8 mouse cellular contexts compared by ENCODE assay signal in genomic region chr16:4963797-4964709, GRCm38 (mm10). TPM values are rescaled to one million over a fixed set of nuclear protein-coding genes. Genes with fewer than 3 reads are reported as not detected.
DNase-seq lines count a peak whose midpoint lies in the region; ATAC-seq and TF ChIP-seq lines count a peak whose summit lies in the region.

Gene Anks3 (minus strand): TSS chr16:4964205.

- H3K9me3 ChIP-seq in embryonic facial prominence, embryonic 14.5 days (ENCODE audit: control insufficient read depth, low read length) = no peaks in the 10 kb centered on the region
- no peaks in the 10 kb centered on the region for H3K9me3 ChIP-seq in limb, embryonic 14.5 days (ENCODE audit: control insufficient read depth, low read length)
- H3K9me3 ChIP-seq in midbrain, postnatal 0 days (ENCODE audit: low read length) = no peaks in the 10 kb centered on the region

- no peak; the same call in 1 of the 2 replicates for TF ChIP-seq CTCF in midbrain, postnatal 0 days (IDR thresholded peaks at IDR 0.05)

- 0 out of 2 replicates have a peak, but pooled peaks cover 6% of the 10 kb centered on the region for H3K36me3 ChIP-seq in embryonic facial prominence, embryonic 14.5 days (ENCODE audit: control insufficient read depth, insufficient read depth, low read length)
- no peaks in the 10 kb centered on the region; the same call in 1 of the 2 replicates for H3K36me3 ChIP-seq in limb, embryonic 14.5 days (ENCODE audit: control insufficient read depth, insufficient read depth, low read length)
- H3K36me3 ChIP-seq in midbrain, postnatal 0 days (ENCODE audit: insufficient read depth, low read length) = peaks cover 13% of the 10 kb centered on the region

- no peaks in the 10 kb centered on the region for H3K27me3 ChIP-seq in embryonic facial prominence, embryonic 14.5 days (replicated peaks; ENCODE audit: control insufficient read depth, insufficient read depth, low read length)
- no peaks in the 10 kb centered on the region for H3K27me3 ChIP-seq in limb, embryonic 14.5 days (ENCODE audit: control insufficient read depth, insufficient read depth, low read length)
- no peaks in the 10 kb centered on the region for H3K27me3 ChIP-seq in midbrain, postnatal 0 days (ENCODE audit: insufficient read depth, low read length)

- TF ChIP-seq POLR2A in limb, embryonic 14.5 days (IDR thresholded peaks at IDR 0.05; ENCODE audit: borderline replicate concordance, extremely low read depth, insufficient read depth, insufficient read length) = peak; percentile 70; the same call in 1 of the 2 replicates

- ATAC-seq in embryonic facial prominence, embryonic 14.5 days (ENCODE audit: low read depth) = peak; percentile 99
- peak; percentile 97 for ATAC-seq in limb, embryonic 14.5 days (ENCODE audit: low FRiP score, low read depth)
- ATAC-seq in midbrain, postnatal 0 days (ENCODE audit: low FRiP score) = peak; percentile 99

- WGBS in embryonic facial prominence, embryonic 14.5 days = under 1% methylated on average over 52 of the region's 76 CpGs
- under 1% methylated on average over 69 of the region's 76 CpGs for WGBS in limb, embryonic 14.5 days
- under 1% methylated on average over 72 of the region's 76 CpGs for WGBS in midbrain, postnatal 0 days

- peaks cover 4% of the 10 kb centered on the region for H3K4me1 ChIP-seq in embryonic facial prominence, embryonic 14.5 days (ENCODE audit: control insufficient read depth, insufficient read depth, low read length)
- peaks cover 9% of the 10 kb centered on the region for H3K4me1 ChIP-seq in limb, embryonic 14.5 days (ENCODE audit: control insufficient read depth, insufficient read depth, low read length)
- H3K4me1 ChIP-seq in midbrain, postnatal 0 days (ENCODE audit: insufficient read depth, low read length) = peaks cover 17% of the 10 kb centered on the region

- H3K4me3 ChIP-seq in embryonic facial prominence, embryonic 14.5 days (ENCODE audit: low read depth, low read length) = peak within 1 kb of the TSS; percentile 93
- H3K4me3 ChIP-seq in limb, embryonic 14.5 days (replicated peaks; ENCODE audit: low read length) = peak within 1 kb of the TSS; percentile 89
- peak within 1 kb of the TSS; percentile 63 for H3K4me3 ChIP-seq in midbrain, postnatal 0 days (ENCODE audit: low read depth, low read length)

- peak; percentile 99 for DNase-seq in 3T3-L1 (ENCODE audit: low read depth, low spot score)
- peak; percentile 88 to 95 for DNase-seq in adrenal gland, postnatal 4 days (ENCODE audit: low spot score in 2 of 2)
- peak; percentile 98 for DNase-seq in embryonic facial prominence, embryonic 14.5 days (ENCODE audit: low spot score)
- peak; percentile 97 for DNase-seq in heart, adult 8-10 months (ENCODE audit: low spot score)
- DNase-seq in kidney, adult 9 months = peak; percentile 99
- peak; percentile 94 for DNase-seq in limb, embryonic 14.5 days (ENCODE audit: low spot score)
- peak; percentile 98 for DNase-seq in midbrain, postnatal 0 days (ENCODE audit: low spot score)
- peak; percentile 89 to 90 for DNase-seq in spleen, postnatal 14 days (ENCODE audit: low spot score in 2 of 2)

- H3K9ac ChIP-seq in embryonic facial prominence, embryonic 14.5 days (ENCODE audit: low read depth, low read length) = peak within 1 kb of the TSS; percentile 88
- peak within 1 kb of the TSS; percentile 76 for H3K9ac ChIP-seq in limb, embryonic 14.5 days (ENCODE audit: low read depth, low read length, severe bottlenecking)
- H3K9ac ChIP-seq in midbrain, postnatal 0 days (replicated peaks; ENCODE audit: low read length, poor library complexity, severe bottlenecking) = peak within 1 kb of the TSS; percentile 78

- peak within 1 kb of the TSS; percentile 79 for H3K27ac ChIP-seq in embryonic facial prominence, embryonic 14.5 days (replicated peaks; ENCODE audit: low read depth, low read length)
- peak within 1 kb of the TSS; percentile 41 for H3K27ac ChIP-seq in limb, embryonic 14.5 days (replicated peaks; ENCODE audit: low read depth, low read length)
- peak within 1 kb of the TSS; percentile 83 for H3K27ac ChIP-seq in midbrain, postnatal 0 days (ENCODE audit: low read depth, low read length)

- H3K4me2 ChIP-seq in embryonic facial prominence, embryonic 14.5 days (ENCODE audit: low read depth, low read length) = peak within 1 kb of the TSS; percentile 73
- peak within 1 kb of the TSS; percentile 64 for H3K4me2 ChIP-seq in limb, embryonic 14.5 days (replicated peaks; ENCODE audit: low read depth, low read length, severe bottlenecking)
- H3K4me2 ChIP-seq in midbrain, postnatal 0 days (ENCODE audit: low read depth, low read length, poor library complexity, severe bottlenecking) = peak within 1 kb of the TSS; percentile 65

RNA-seq across cellular contexts. Expression of gene Anks3, which starts in this region (rescaled TPM):
- 10 to 100 TPM; 51.9 to 60.5 TPM for total RNA-seq in adrenal gland, postnatal 4 days (2021)
- 48.3 and 53.9 TPM in 2 replicates for polyA plus RNA-seq in embryonic facial prominence, embryonic 14.5 days (2014; fragmentation: Nextera tagmentation; extraction: Ambion mirVana)
- 10 to 100 TPM; 10.6 to 13.3 (median 12.2) TPM for total RNA-seq in heart, adult 8-10 months (2022)
- polyA plus RNA-seq in limb, embryonic 14.5 days (2012; rRNA removed) = 106 and 108 TPM in 2 replicates
- polyA plus RNA-seq in limb, embryonic 14.5 days (2014; fragmentation: Nextera tagmentation; extraction: Ambion mirVana) = 59.3 and 67.9 TPM in 2 replicates
- total RNA-seq in midbrain, postnatal 0 days (2014; rRNA removed) = 36.7 and 62.2 TPM in 2 replicates
- 44.3 and 46.9 TPM in 2 replicates for polyA plus RNA-seq in midbrain, postnatal 0 days (2015; fragmentation: Nextera tagmentation; extraction: Ambion mirVana)

Comparison
In these comparisons a context has a peak if more than half of its experiments do, and no peak if none do; other contexts are left out.
1. Peak in every context shown above with its lines: DNase-seq, ATAC-seq, H3K4me3 ChIP-seq and H3K27ac ChIP-seq.